Mouse (Mus musculus) cerebellum, postnatal 25 days (tissue): ENCODE measurements around the gene D430041D05Rik.

Experiments
- DNase-seq, 2 experiments: peaks; one replicate each; pipeline ENCODE4 v3.0.0; 2021; ENCODE audit warnings: mixed read lengths in 2 of 2

D430041D05Rik gene

GRCm38 (mm10) chr2:104256585-104256984 lies 154.2 kb downstream of the D430041D05Rik start:
- DNase-seq = peak in 1 of 2 experiments; percentile 37

- DNase-seq = no peak
Observed at GRCm38 (mm10) chr2:104254944-104255343, 155.9 kb downstream of the D430041D05Rik start.

- peak in 1 of 2 experiments; percentile 60 for DNase-seq
Observed at GRCm38 (mm10) chr2:104253341-104253740, 157.5 kb downstream of the D430041D05Rik start.

GRCm38 (mm10) chr2:104251647-104252046 lies 159.2 kb downstream of the D430041D05Rik start:
- no peak for DNase-seq

- DNase-seq = no peak
Observed at GRCm38 (mm10) chr2:104249856-104250255, 161.0 kb downstream of the D430041D05Rik start.

- DNase-seq = no peak
Observed at GRCm38 (mm10) chr2:104246851-104247250, 164.0 kb downstream of the D430041D05Rik start.

- no peak for DNase-seq
Observed at GRCm38 (mm10) chr2:104242055-104242454, 168.8 kb downstream of the D430041D05Rik start.

- DNase-seq = no peak
Observed at GRCm38 (mm10) chr2:104237141-104237540, 173.7 kb downstream of the D430041D05Rik start.

- DNase-seq = no peak
Observed at GRCm38 (mm10) chr2:104230444-104230843, 180.4 kb downstream of the D430041D05Rik start.

- no peak for DNase-seq
Observed at GRCm38 (mm10) chr2:104226057-104226456, 184.8 kb downstream of the D430041D05Rik start.

- DNase-seq = no peak
Observed at GRCm38 (mm10) chr2:104219733-104220391, 191.0 kb downstream of the D430041D05Rik start.

GRCm38 (mm10) chr2:104218588-104219065 lies 192.2 kb downstream of the D430041D05Rik start:
- DNase-seq = no peak

- peak in 1 of 2 experiments; percentile 30 for DNase-seq
Observed at GRCm38 (mm10) chr2:104218114-104218513, 192.7 kb downstream of the D430041D05Rik start.

GRCm38 (mm10) chr2:104209408-104209807 lies 201.4 kb downstream of the D430041D05Rik start:
- no peak for DNase-seq

- DNase-seq = no peak
Observed at GRCm38 (mm10) chr2:104208415-104208814, 202.4 kb downstream of the D430041D05Rik start.

GRCm38 (mm10) chr2:104207948-104208347 lies 202.9 kb downstream of the D430041D05Rik start:
- DNase-seq = no peak

- no peak for DNase-seq
Observed at GRCm38 (mm10) chr2:104205623-104206022, 205.2 kb downstream of the D430041D05Rik start.

- DNase-seq = no peak
Observed at GRCm38 (mm10) chr2:104200211-104200610, 210.6 kb downstream of the D430041D05Rik start.

GRCm38 (mm10) chr2:104198186-104198585 lies 212.6 kb downstream of the D430041D05Rik start:
- no peak for DNase-seq

GRCm38 (mm10) chr2:104197281-104197680 lies 213.5 kb downstream of the D430041D05Rik start:
- DNase-seq = no peak

- DNase-seq = peak; percentile 71 to 72
Observed at GRCm38 (mm10) chr2:104192401-104193141, 218.2 kb downstream of the D430041D05Rik start.

- peak; percentile 47 to 49 for DNase-seq
Observed at GRCm38 (mm10) chr2:104191723-104192122, 219.1 kb downstream of the D430041D05Rik start.

- peak; percentile 60 to 77 for DNase-seq
Observed at GRCm38 (mm10) chr2:104188859-104189258, 222.0 kb downstream of the D430041D05Rik start.

- no peak for DNase-seq
Observed at GRCm38 (mm10) chr2:104187073-104187472, 223.7 kb downstream of the D430041D05Rik start.
